Mouse (Mus musculus): Measurements from ENCODE around the gene Ttll5. TPM values are rescaled to one million over a fixed set of nuclear protein-coding genes. Genes with fewer than 3 reads are reported as not detected.

Ttll5 gene
- total RNA-seq, 2 experiments from 2014 or later, result 7.2 to 9.5 TPM

DNA sequence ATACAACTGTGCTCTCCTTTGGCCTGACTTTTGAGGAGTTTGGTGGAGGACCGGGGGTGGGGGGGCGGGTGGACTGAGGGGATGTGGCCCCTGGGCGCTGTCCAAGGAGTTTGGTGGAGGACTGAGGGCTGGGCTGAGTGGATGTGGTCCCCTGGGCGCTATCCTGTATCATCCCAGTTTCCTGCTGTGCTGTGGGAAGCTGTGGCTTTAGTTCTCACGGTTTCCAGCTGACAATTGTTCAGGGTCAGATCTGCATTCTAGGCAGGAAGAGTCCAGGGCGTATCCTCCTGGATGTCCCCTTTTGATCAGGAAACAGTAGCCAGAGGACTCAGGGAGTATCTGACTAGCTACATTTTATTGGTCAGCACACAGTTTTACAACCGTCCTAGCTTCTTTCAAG is 263.6 kb downstream of the Ttll5 start:
- ATAC-seq (ENCODE audit: poor library complexity, severe bottlenecking), result no peak

DNA sequence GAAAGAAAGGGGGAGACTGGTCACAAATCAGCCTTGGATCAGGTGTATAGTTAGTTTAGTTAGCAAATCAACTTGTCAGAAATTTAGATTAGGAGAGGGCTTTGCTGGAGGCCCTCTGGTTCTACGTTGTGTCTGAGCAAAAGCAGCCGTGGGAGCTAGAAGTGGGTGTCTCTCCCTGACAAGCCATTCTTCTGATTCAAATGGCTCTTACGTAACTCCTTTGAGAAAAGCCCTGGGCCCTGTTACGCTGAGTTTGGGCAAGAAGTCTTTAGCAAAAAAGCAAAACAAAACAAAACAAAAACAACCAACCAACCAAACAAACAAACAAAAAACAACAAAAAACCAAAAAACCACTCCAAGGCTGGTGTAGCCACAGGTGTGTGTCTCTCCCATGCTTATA is 266.3 kb downstream of the Ttll5 start:
- ATAC-seq (ENCODE audit: poor library complexity, severe bottlenecking), result no peak

GRCm38 (mm10) chr12:86091601-86092132 is 267.2 kb downstream of the Ttll5 start:
- ATAC-seq (ENCODE audit: poor library complexity, severe bottlenecking), result no peak

DNA sequence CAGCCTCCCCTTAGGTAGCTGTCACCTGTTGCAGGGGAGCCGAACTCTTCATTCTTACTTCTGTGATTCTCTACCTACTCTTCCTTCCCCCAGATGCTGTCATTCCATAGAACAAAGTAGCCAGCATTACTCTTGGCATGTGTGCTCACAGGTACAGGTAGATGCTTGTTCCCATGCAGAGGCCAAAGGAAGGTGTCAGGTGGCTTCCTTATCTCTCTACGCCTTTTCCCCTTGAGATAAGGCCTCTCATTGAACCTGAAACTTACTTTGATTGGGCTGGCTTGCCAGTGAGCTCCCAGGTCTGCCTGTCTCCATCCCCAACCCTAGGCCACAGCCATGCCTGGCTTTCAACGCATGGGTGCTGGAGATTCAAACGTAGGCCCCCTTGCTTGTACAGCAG is 269.6 kb downstream of the Ttll5 start:
- no peak for ATAC-seq (ENCODE audit: poor library complexity, severe bottlenecking)

- ATAC-seq (ENCODE audit: poor library complexity, severe bottlenecking), result no peak
Measured at GRCm38 (mm10) chr12:86095806-86096205, 271.3 kb downstream of the Ttll5 start.

DNA sequence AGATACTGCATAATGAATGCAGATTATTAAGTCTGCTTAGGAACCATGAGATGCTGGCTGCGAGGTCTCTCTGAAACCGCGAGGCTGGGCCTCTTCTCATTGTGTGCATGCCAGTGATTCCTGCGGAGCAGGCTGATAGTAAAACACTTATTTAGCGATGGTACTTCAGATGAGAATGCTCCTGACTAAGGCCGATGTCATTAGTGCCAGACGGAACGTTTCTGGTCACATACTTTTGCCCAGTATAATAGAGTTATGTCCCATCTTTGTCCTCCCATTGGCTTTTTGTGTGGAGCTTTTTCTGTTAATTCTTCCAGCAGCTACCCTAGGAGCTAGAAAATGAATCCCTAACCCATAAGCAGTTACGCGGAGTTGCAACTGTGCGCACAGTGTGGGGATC is 273.3 kb downstream of the Ttll5 start:
- no peak for ATAC-seq (ENCODE audit: poor library complexity, severe bottlenecking)

DNA sequence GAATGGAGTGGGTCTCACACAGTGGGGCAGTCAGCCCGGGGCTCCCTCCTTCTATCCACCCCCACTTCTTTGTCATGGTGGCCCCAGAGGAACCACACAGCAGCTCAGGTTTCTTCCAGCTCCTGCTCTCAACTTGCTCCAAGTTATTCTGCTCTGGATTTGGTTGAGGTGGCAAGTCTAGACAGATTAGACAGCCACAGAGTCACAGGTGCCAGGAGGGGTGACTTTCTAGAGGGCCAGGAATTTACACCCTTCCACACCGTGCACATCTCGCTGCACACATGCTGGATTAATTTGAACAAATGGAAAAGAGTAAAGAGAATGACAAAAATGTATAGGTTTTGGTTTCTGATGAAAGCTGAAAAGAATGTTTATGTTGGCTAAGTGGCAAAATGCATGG is 276.3 kb downstream of the Ttll5 start:
- ATAC-seq (ENCODE audit: poor library complexity, severe bottlenecking), result no peak

GRCm38 (mm10) chr12:86102686-86103085 is 278.2 kb downstream of the Ttll5 start:
- no peak for ATAC-seq (ENCODE audit: poor library complexity, severe bottlenecking)

GRCm38 (mm10) chr12:86103391-86103790 is 278.9 kb downstream of the Ttll5 start:
- ATAC-seq (ENCODE audit: poor library complexity, severe bottlenecking), result no peak

- ATAC-seq (ENCODE audit: poor library complexity, severe bottlenecking), result no peak
Measured at GRCm38 (mm10) chr12:86103852-86104251, 279.4 kb downstream of the Ttll5 start.

DNA sequence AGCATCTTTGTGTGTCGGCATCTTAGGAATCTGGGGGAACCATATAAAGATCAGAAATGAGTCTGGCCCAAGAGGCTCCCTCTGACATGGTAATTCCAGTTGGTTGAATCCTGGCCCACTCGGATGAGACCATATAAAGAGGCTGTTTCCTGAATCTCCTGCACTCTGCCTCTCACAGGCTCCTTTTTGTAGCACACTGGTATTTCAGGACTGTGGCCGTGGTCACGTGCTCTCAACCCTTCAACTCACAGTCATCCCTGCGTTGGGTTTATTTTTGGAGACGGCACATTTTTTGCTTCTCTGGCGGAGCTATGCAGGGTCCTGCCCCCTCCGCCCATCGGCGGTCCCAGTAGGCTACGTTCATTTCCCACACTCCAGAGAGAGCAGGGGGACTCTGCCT is 279.8 kb downstream of the Ttll5 start:
- no peak for ATAC-seq (ENCODE audit: poor library complexity, severe bottlenecking)

DNA sequence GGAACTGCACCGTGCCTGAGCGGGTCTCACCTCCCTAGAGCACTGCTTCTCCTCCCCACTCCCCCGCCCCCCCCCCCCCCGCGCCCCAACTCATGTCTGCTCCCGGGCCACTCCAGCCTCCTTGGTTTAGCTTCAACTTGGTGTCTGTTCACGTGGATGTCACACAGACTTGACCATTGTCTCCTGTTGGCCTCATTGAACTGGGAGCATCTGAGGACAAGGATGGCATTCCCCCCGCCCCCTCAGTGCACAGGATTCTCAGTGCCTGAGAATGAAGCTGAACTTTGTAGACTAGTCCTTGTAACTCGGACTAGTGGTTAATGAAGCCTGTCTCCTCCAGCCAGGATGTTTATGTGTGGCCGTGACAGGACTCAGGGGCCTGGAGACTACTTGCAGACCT is 281.1 kb downstream of the Ttll5 start:
- ATAC-seq (ENCODE audit: poor library complexity, severe bottlenecking), result no peak

DNA sequence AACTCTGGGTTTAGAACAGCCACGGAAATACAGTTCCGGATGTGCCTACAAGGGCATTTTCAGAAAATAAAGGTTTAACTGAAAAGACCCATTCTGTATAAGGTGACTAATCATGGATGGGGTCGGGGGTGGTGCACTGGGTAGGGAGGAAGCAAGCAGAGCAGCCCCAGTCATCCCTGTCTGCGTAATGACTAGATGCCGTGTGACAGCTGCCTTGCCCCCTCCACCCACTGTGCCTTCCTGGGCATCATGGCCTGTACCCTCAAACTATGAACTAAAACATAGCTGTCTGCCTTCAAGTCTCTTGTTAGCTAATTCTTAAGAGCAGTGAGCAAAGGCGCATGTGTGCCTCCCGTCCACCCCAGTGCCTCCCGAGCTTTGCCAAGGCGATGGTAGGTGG is 281.6 kb downstream of the Ttll5 start:
- ATAC-seq (ENCODE audit: poor library complexity, severe bottlenecking), result no peak

DNA sequence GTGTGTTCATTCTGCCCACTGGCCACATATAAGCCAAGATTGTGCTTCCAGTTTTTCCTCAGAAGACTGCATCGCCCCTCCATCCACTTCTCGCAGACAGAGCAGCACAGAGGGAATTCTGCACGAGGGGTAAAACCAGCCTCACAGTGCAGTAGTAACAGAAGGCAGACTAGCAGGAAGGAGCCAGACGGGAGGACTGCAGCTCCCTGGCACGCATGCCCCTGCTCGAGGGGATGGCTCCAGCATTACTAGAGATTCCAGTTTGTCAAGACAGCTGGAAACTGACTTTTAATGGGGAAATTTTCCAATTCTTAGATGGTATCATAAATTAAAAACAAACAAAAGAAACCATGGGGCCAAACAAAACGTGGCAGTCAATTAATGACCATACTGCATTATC is 283.2 kb downstream of the Ttll5 start:
- ATAC-seq (ENCODE audit: poor library complexity, severe bottlenecking), result no peak

DNA sequence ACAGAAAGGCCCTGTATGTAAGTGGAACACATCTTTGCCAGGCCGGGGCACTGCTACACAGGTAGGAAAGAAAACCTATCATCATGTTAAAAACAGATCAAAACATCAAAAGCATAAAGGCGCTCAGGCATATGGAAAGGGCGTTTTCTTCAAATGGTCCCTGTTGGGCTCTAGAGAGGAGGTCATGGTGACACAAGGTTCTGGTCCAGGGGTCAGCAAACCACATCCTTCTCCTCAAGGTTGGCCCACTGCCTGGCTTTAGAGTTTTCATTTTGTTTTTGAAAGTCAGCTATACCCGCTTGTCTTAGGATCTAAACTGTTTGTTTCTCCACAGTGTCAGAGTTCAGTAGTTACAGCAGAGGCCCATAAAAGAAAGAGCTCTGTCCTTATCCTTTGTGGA is 285.1 kb downstream of the Ttll5 start:
- no peak for ATAC-seq (ENCODE audit: poor library complexity, severe bottlenecking)

DNA sequence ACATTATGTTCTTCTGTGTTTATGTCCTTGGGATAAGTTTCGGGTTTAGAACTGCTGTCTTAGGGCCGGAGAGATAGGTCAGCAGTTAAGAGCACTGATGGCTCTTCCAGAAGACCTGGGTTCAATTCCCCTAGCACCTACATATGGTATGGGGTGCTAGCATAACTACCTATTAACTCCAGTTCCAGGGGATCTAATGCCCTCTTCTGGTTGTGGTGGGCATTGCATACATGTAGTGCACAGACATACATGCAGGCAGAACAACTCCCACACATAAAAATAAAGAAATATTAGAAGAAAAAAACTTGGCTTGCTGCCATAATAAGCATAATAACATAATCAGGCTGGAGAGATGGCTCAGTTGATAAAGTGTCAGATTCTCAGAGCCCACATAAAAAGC is 286.2 kb downstream of the Ttll5 start:
- no peak for ATAC-seq (ENCODE audit: poor library complexity, severe bottlenecking)

Other genes starting within 250 kb of the Ttll5 start
- gene Jdp2, start 225.6 kb upstream of the Ttll5 start, total RNA-seq (2015), result 15.6 and 18.1 TPM in 2 replicates
- gene Jdp2, start 225.6 kb upstream of the Ttll5 start, total RNA-seq (2017), result 33.3 and 38.9 TPM in 2 replicates
- gene Batf, start 138.0 kb upstream of the Ttll5 start, total RNA-seq (2015), result 10.6 and 11.5 TPM in 2 replicates
- gene Batf, start 138.0 kb upstream of the Ttll5 start, total RNA-seq (2017), result 31.5 and 41.2 TPM in 2 replicates
- not detected in 2 replicates for gene Flvcr2, start 78.1 kb upstream of the Ttll5 start, total RNA-seq (2015)
- gene Flvcr2, start 78.1 kb upstream of the Ttll5 start, total RNA-seq (2017), result not detected in 2 replicates
- 51.8 and 56.9 TPM in 2 replicates for gene Erg28, start 109 bp upstream of the Ttll5 start, total RNA-seq (2015)
- gene Erg28, start 109 bp upstream of the Ttll5 start, total RNA-seq (2017), result 65.9 and 78.8 TPM in 2 replicates